Mouse (Mus musculus): Measurements from ENCODE around the gene Slc6a13.

DNA sequence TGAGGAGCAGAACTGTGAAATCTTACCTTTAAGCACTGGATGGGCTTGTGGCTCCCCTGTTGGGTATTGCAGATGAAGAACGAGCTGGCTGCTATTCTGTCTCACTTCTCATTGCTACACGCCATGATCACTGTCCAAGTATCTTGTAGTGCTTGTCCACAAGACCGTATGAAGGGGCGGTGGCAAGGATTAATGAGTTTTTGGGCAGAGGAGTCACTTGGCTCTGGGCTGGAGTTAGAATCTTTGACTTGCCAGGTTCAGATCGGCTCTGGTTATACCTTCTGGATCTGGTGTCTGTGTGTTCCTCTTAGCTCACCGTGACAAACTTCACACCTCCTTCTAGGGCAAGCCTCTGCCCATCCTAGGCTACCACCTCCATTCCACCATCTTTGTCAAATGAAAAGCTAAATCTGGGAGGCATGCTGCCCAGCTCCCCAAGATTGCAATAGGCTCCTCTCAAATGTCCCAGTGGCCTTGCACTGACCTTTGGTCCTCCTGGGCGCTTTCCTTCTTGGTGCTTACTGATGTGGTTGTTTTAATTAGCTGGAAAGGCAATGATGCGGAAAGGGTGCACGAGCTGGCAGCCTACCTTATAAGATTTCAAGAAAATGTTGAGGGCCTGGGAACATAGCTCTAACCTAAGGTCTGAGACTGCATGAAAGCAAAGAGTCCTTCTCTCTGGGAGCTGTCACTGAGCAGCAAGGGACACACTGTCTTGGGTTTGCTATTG is 22.5 kb downstream of the Slc6a13 start:
- TF ChIP-seq CTCF (IDR thresholded peaks at IDR 0.05; ENCODE audit: insufficient read depth, low read depth, low read length) (no peak), POLR2A (IDR thresholded peaks at IDR 0.05; ENCODE audit: insufficient read depth, low read depth, low read length) (no peak)

All from olfactory bulb, adult 2 months (tissue).